Mouse (Mus musculus): ENCODE measurements around the gene Rasgef1b. TPM values are rescaled to one million over a fixed set of nuclear protein-coding genes. Genes with fewer than 3 reads are reported as not detected.

Gene Rasgef1b
- polyA plus RNA-seq, 1 experiment from 2014 or later, result 41.6 TPM

DNA sequence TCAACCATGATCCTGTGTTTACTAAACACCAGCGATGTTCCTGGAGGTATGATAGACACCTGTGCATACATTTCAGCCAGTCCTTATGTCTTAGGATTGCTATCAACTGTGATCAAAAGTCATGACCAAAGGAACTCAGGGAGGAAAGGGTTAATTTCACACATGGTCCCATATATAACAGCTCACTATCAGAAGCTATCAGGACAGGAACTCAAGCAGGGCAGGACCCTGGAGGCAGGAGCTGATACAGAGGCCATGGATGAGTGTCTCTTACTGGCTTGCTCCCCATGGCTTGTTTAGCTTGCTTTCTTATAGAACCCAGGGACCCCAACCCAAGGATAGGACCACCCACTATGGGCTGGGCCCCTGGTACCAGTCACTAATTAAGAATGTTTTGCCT lies 95.3 kb downstream of the Rasgef1b start:
- H3K36me3 ChIP-seq (ENCODE audit: control insufficient read depth, insufficient read depth, low read length), result no peaks in the 10 kb centered on the region
- H3K4me1 ChIP-seq (ENCODE audit: control insufficient read depth, insufficient read depth, low read length), result peaks cover 26% of the 10 kb centered on the region
- H3K27me3 ChIP-seq (ENCODE audit: control insufficient read depth, insufficient read depth, low read length), result no peaks in the 10 kb centered on the region
- H3K27ac ChIP-seq (ENCODE audit: low read depth, low read length), result no peak overlapping the region
- H3K4me2 ChIP-seq, result no peak overlapping the region
- WGBS (ENCODE audit: insufficient replicate concordance), result 66% methylated on average over 1 of the region's 1 CpGs
- H3K4me3 ChIP-seq (ENCODE audit: low read depth, low read length), result no peak overlapping the region
- 0 out of 2 replicates have a peak, but pooled peaks have one; percentile 22 for ATAC-seq (replicated peaks; ENCODE audit: insufficient number of reproducible peaks, low FRiP score, low TSS enrichment)
- no peak overlapping the region for H3K9ac ChIP-seq (ENCODE audit: low read depth, low read length)
- no peaks in the 10 kb centered on the region for H3K9me3 ChIP-seq (replicated peaks; ENCODE audit: control insufficient read depth, low read length)

- 15% methylated on average over 11 of the region's 11 CpGs for WGBS (ENCODE audit: insufficient replicate concordance)
- Histone ChIP-seq H3K9me3 (replicated peaks; ENCODE audit: control insufficient read depth, low read length) (no peaks in the 10 kb centered on the region), H3K36me3 (ENCODE audit: control insufficient read depth, insufficient read depth, low read length) (no peaks in the 10 kb centered on the region), H3K4me1 (ENCODE audit: control insufficient read depth, insufficient read depth, low read length) (peaks cover 29% of the 10 kb centered on the region), H3K4me2 (0 out of 2 replicates have a peak overlapping the region, but pooled peaks have one; percentile 16), H3K9ac (ENCODE audit: low read depth, low read length) (no peak overlapping the region), H3K4me3 (ENCODE audit: low read depth, low read length) (no peak overlapping the region), H3K27ac (ENCODE audit: low read depth, low read length) (no peak overlapping the region), H3K27me3 (ENCODE audit: control insufficient read depth, insufficient read depth, low read length) (no peaks in the 10 kb centered on the region)
- no peak for ATAC-seq (replicated peaks; ENCODE audit: insufficient number of reproducible peaks, low FRiP score, low TSS enrichment)
These were observed 96.1 kb downstream of the Rasgef1b start for GRCm38 (mm10) chr5:99632649-99633310.

DNA sequence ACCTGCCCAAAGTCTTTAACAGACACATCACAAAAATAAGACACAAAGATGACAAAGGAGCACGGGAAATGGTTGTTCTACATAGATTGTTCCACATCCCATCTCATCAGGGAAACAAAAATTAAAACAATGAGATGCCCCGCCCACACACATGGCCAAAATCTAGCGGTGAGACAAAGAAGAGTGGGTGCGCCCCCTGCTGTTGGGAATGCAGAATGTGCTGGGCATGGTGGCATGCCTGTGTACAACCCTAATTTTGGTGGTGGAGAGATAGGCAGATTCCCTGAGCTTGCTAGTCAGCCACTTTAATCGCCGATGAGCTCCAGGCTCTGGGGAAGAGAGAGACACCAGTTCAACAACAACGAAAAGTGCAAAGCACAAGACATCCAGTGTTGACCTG lies 98.8 kb downstream of the Rasgef1b start:
- no peak overlapping the region for H3K4me2 ChIP-seq
- WGBS (ENCODE audit: insufficient replicate concordance), result 72% methylated on average over 7 of the region's 7 CpGs
- H3K4me1 ChIP-seq (ENCODE audit: control insufficient read depth, insufficient read depth, low read length), result peaks cover 23% of the 10 kb centered on the region
- no peaks in the 10 kb centered on the region for H3K27me3 ChIP-seq (ENCODE audit: control insufficient read depth, insufficient read depth, low read length)
- H3K9me3 ChIP-seq (replicated peaks; ENCODE audit: control insufficient read depth, low read length), result no peaks in the 10 kb centered on the region
- H3K27ac ChIP-seq (ENCODE audit: low read depth, low read length), result no peak overlapping the region
- H3K36me3 ChIP-seq (ENCODE audit: control insufficient read depth, insufficient read depth, low read length), result no peaks in the 10 kb centered on the region
- ATAC-seq (replicated peaks; ENCODE audit: insufficient number of reproducible peaks, low FRiP score, low TSS enrichment), result no peak
- H3K4me3 ChIP-seq (ENCODE audit: low read depth, low read length), result no peak overlapping the region
- H3K9ac ChIP-seq (ENCODE audit: low read depth, low read length), result no peak overlapping the region

DNA sequence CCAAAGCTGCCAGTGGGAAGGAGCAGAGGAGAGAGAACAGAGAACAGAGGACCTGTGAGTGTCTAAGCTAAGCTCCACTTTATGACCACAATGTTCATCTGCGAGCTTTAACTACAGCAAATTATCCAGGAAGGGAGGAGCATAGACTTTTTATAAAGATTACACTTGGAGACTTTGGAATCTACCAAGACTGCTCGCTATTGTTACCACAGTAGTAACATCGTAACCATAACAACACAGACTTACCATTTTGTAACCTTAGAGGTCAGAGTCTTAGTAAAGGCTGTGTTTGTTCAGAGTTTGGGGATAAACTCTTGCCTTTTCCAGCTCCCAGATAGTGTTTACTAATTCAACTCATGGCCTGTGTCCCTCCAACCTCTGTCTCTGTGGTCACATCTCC lies 103.3 kb downstream of the Rasgef1b start:
- ATAC-seq (replicated peaks; ENCODE audit: insufficient number of reproducible peaks, low FRiP score, low TSS enrichment), result no peak
- no peak overlapping the region for H3K4me2 ChIP-seq
- no peak overlapping the region for H3K9ac ChIP-seq (ENCODE audit: low read depth, low read length)
- no peaks in the 10 kb centered on the region for H3K36me3 ChIP-seq (ENCODE audit: control insufficient read depth, insufficient read depth, low read length)
- WGBS (ENCODE audit: insufficient replicate concordance), result 72% methylated on average over 3 of the region's 3 CpGs
- no peak overlapping the region for H3K27ac ChIP-seq (ENCODE audit: low read depth, low read length)
- H3K4me1 ChIP-seq (ENCODE audit: control insufficient read depth, insufficient read depth, low read length), result peaks cover 8% of the 10 kb centered on the region
- no peaks in the 10 kb centered on the region for H3K9me3 ChIP-seq (replicated peaks; ENCODE audit: control insufficient read depth, low read length)
- no peaks in the 10 kb centered on the region for H3K27me3 ChIP-seq (ENCODE audit: control insufficient read depth, insufficient read depth, low read length)
- no peak overlapping the region for H3K4me3 ChIP-seq (ENCODE audit: low read depth, low read length)

DNA sequence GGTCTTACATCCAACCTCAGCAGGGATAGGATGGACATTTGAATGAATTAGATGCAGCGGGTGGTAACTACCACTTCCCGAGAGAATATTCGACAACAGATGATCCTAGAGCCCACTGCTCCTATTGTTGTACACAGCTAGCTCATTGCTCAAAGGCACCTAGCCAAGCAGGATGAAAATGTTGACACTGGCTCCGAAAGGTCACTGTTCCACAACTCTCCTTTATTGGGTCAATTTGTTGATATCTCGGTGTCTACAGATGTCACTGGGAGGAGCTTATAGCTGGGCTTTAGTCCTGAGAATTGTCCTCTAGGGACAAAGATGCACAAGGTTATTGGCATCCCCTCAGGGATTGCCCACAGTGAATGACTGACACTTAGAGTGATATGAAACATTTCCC lies 108.1 kb downstream of the Rasgef1b start:
- Histone ChIP-seq H3K4me3 (ENCODE audit: low read depth, low read length) (no peak overlapping the region), H3K9me3 (replicated peaks; ENCODE audit: control insufficient read depth, low read length) (no peaks in the 10 kb centered on the region), H3K9ac (ENCODE audit: low read depth, low read length) (no peak overlapping the region), H3K27me3 (ENCODE audit: control insufficient read depth, insufficient read depth, low read length) (no peaks in the 10 kb centered on the region), H3K4me2 (no peak overlapping the region), H3K36me3 (ENCODE audit: control insufficient read depth, insufficient read depth, low read length) (no peaks in the 10 kb centered on the region), H3K27ac (ENCODE audit: low read depth, low read length) (no peak overlapping the region), H3K4me1 (ENCODE audit: control insufficient read depth, insufficient read depth, low read length) (0 out of 2 replicates have a peak, but pooled peaks cover 3% of the 10 kb centered on the region)
- 78% methylated on average over 5 of the region's 5 CpGs for WGBS (ENCODE audit: insufficient replicate concordance)
- no peak for ATAC-seq (replicated peaks; ENCODE audit: insufficient number of reproducible peaks, low FRiP score, low TSS enrichment)

DNA sequence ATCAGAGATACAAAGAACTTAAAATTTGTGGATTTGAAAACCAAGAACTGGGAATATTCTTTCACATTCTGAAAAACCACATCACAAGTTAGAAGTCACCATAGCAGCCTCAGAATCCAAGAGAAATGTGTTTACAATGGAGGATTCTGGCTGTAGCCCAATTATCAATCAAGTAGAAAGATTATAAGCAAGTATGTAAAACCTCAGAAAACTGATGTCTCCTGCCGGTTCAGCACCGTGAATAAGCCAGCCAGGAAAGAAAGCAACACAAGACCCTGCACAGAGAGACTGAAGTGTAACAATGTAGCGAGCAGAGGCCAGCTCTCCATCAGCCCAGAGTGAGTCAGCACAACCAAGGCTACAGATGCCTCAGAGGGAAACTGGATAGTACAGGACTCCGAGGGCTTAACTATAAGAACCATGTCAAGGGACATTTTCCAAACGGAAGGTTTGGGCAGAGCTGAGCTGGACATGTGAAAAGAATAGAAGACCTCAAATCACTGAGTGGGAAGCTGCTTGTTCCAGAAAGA lies 111.5 kb downstream of the Rasgef1b start:
- Histone ChIP-seq H3K4me1 (ENCODE audit: control insufficient read depth, insufficient read depth, low read length) (peaks cover 7% of the 10 kb centered on the region; the same call in 1 of the 2 replicates), H3K36me3 (ENCODE audit: control insufficient read depth, insufficient read depth, low read length) (no peaks in the 10 kb centered on the region), H3K4me3 (ENCODE audit: low read depth, low read length) (no peak overlapping the region), H3K27me3 (ENCODE audit: control insufficient read depth, insufficient read depth, low read length) (no peaks in the 10 kb centered on the region), H3K27ac (ENCODE audit: low read depth, low read length) (no peak overlapping the region), H3K4me2 (no peak overlapping the region), H3K9ac (ENCODE audit: low read depth, low read length) (no peak overlapping the region), H3K9me3 (replicated peaks; ENCODE audit: control insufficient read depth, low read length) (no peaks in the 10 kb centered on the region)
- ATAC-seq (replicated peaks; ENCODE audit: insufficient number of reproducible peaks, low FRiP score, low TSS enrichment), result no peak
- WGBS (ENCODE audit: insufficient replicate concordance), result 33% methylated on average over 5 of the region's 5 CpGs

GRCm38 (mm10) chr5:99613321-99614118 lies 115.3 kb downstream of the Rasgef1b start:
- peaks cover 4% of the 10 kb centered on the region; the same call in 1 of the 2 replicates for H3K27me3 ChIP-seq (ENCODE audit: control insufficient read depth, insufficient read depth, low read length)
- peak overlapping the region; percentile 56 for H3K9ac ChIP-seq (ENCODE audit: low read depth, low read length)
- no peaks in the 10 kb centered on the region for H3K36me3 ChIP-seq (ENCODE audit: control insufficient read depth, insufficient read depth, low read length)
- peaks cover 7% of the 10 kb centered on the region; the same call in 1 of the 2 replicates for H3K4me1 ChIP-seq (ENCODE audit: control insufficient read depth, insufficient read depth, low read length)
- no peaks in the 10 kb centered on the region for H3K9me3 ChIP-seq (replicated peaks; ENCODE audit: control insufficient read depth, low read length)
- no peak for ATAC-seq (replicated peaks; ENCODE audit: insufficient number of reproducible peaks, low FRiP score, low TSS enrichment)
- peak overlapping the region; percentile 66 for H3K4me2 ChIP-seq
- H3K27ac ChIP-seq (ENCODE audit: low read depth, low read length), result no peak overlapping the region
- WGBS (ENCODE audit: insufficient replicate concordance), result 2% methylated on average over 24 of the region's 24 CpGs
- peak overlapping the region; percentile 30 for H3K4me3 ChIP-seq (ENCODE audit: low read depth, low read length)

DNA sequence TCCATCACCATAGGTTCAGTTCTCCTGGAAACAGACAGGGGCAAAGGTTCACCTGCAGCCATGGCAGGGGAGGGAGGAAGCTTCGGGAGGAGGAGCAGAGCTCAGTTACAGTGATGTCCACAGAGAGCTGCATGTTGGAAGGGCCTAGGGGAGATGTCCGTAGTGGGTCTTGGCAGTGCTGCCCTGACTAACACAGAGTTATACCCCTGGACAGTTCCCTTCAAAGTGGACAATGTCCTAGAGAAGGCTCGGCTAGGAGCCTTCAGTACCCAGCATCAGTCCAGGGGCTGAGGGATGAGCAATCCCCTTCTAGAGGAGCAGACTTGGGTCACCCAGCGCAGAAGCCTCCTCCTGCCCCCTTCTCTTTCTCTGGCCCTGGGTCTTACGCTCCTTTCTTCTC lies 121.3 kb downstream of the Rasgef1b start:
- no peak for ATAC-seq (replicated peaks; ENCODE audit: insufficient number of reproducible peaks, low FRiP score, low TSS enrichment)
- H3K4me1 ChIP-seq (ENCODE audit: control insufficient read depth, insufficient read depth, low read length), result peaks cover 6% of the 10 kb centered on the region; the same call in 1 of the 2 replicates
- peaks cover 4% of the 10 kb centered on the region; the same call in 1 of the 2 replicates for H3K27me3 ChIP-seq (ENCODE audit: control insufficient read depth, insufficient read depth, low read length)
- H3K9me3 ChIP-seq (replicated peaks; ENCODE audit: control insufficient read depth, low read length), result no peaks in the 10 kb centered on the region
- no peak overlapping the region for H3K9ac ChIP-seq (ENCODE audit: low read depth, low read length)
- no peaks in the 10 kb centered on the region for H3K36me3 ChIP-seq (ENCODE audit: control insufficient read depth, insufficient read depth, low read length)
- no peak overlapping the region for H3K27ac ChIP-seq (ENCODE audit: low read depth, low read length)
- no peak overlapping the region for H3K4me3 ChIP-seq (ENCODE audit: low read depth, low read length)
- 69% methylated on average over 5 of the region's 5 CpGs for WGBS (ENCODE audit: insufficient replicate concordance)
- no peak overlapping the region for H3K4me2 ChIP-seq
